Mouse (Mus musculus): ENCODE measurements around the gene Ppard.

DNA sequence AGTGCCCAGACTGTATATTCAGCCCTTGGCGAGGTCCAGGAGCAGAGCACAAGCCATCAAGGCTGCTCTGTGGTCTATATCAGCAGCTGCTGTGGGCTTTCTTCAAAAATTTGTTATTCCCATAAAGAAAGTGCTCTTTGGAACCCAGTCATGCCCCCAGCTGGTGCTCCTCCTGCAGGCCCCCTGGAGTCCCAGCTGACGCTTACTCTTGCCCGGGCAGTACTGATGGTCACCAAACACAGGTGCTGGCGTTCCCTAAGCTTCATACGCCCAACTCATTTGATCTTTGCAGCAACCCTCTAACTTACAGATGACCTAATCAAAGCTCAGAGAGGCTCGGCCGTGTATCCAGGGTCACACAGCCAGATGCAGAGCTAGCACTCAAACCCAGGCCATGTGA, 105.0 kb downstream of the Ppard start:
- no peak for TF ChIP-seq CTCF (IDR thresholded peaks at IDR 0.05; ENCODE audit: borderline replicate concordance, extremely low read depth, insufficient read depth, insufficient read length)
- no peak for TF ChIP-seq POLR2A (IDR thresholded peaks at IDR 0.05; ENCODE audit: borderline replicate concordance, extremely low read depth, insufficient read depth, insufficient read length, poor library complexity, severe bottlenecking)

Measured in brain, embryonic 14.5 days (tissue).